Mouse (Mus musculus): ENCODE data around the gene Atrnl1. TPM values are rescaled to one million over a fixed set of nuclear protein-coding genes. Genes with fewer than 3 reads are reported as not detected.

Gene Atrnl1
- polyA plus RNA-seq, 1 experiment from 2014 or later, result 5.2 TPM

DNA sequence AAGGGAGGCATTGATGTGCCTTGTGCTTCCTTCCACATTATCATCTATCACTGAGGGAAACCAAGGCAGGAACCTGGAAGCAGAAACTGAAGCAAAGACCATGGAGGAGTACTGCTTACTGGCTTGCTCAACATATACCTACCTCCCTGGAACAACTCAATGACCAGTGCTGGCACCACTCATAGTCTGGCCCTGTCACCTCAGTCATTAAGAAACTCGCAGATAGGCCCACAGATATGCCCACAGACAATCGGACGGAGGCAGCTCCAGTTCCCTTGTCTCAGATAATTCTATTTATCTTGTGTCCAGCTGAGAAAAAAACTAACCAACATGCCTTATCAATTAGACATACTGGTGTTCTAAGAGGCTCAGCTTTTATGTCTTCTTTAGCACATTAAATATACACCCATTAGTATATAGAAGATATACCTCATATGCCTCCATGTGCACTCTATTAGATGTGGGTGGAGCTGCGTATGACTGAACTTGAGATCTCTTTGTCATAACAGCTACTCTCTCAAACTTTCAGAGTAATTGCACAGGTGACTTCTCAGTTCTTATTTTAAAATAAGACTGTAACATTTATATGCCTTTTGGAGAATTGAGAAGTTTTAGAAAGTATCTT lies 334.9 kb downstream of the Atrnl1 start:
- Histone ChIP-seq H3K4me1 (ENCODE audit: control insufficient read depth, insufficient read depth, low read length) (no peaks in the 10 kb centered on the region), H3K9ac (ENCODE audit: low read length) (no peak overlapping the region), H3K27me3 (ENCODE audit: control insufficient read depth, insufficient read depth, low read length) (no peaks in the 10 kb centered on the region), H3K27ac (replicated peaks; ENCODE audit: low read depth, low read length) (no peak overlapping the region), H3K4me3 (ENCODE audit: low read depth, low read length) (no peak overlapping the region), H3K9me3 (ENCODE audit: control insufficient read depth, low read length) (no peaks in the 10 kb centered on the region), H3K4me2 (ENCODE audit: low read depth, severe bottlenecking) (no peak overlapping the region), H3K36me3 (ENCODE audit: control insufficient read depth, insufficient read depth, low read length) (no peaks in the 10 kb centered on the region)
- 91% methylated on average over 4 of the region's 4 CpGs for whole genome bisulfite sequencing
- no peak for ATAC-seq (ENCODE audit: insufficient number of reproducible peaks, low FRiP score, low TSS enrichment, low read depth)
- DNase-seq (ENCODE audit: low spot score), result no peak

DNA sequence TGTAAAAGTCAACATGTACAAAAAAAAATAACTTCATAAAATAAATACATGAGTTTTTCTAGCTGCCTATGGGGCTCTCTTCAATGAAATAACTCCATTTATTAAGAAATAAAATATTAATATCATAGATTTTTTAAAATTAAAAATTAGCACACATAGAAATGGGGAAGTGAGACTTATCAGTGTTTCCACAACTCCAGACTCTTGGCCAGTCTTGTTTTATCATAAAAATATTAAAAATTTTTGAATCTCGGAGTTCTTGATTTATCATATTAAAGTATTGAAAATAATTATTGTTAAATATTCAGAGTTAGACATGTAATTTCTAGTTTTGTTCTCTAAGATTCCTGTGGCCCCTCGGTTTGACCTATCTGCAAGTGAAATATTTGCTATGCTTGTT lies 337.7 kb downstream of the Atrnl1 start:
- H3K4me2 ChIP-seq (ENCODE audit: low read depth, severe bottlenecking), result no peak overlapping the region
- no peak overlapping the region for H3K4me3 ChIP-seq (ENCODE audit: low read depth, low read length)
- no peaks in the 10 kb centered on the region for H3K4me1 ChIP-seq (ENCODE audit: control insufficient read depth, insufficient read depth, low read length)
- ATAC-seq (ENCODE audit: insufficient number of reproducible peaks, low FRiP score, low TSS enrichment, low read depth) (no peak), DNase-seq (ENCODE audit: low spot score) (no peak)
- H3K27ac ChIP-seq (replicated peaks; ENCODE audit: low read depth, low read length), result no peak overlapping the region
- H3K27me3 ChIP-seq (ENCODE audit: control insufficient read depth, insufficient read depth, low read length), result no peaks in the 10 kb centered on the region
- H3K9me3 ChIP-seq (ENCODE audit: control insufficient read depth, low read length), result no peaks in the 10 kb centered on the region
- no peaks in the 10 kb centered on the region for H3K36me3 ChIP-seq (ENCODE audit: control insufficient read depth, insufficient read depth, low read length)
- no peak overlapping the region for H3K9ac ChIP-seq (ENCODE audit: low read length)
- 92% methylated on average over 2 of the region's 2 CpGs for WGBS

DNA sequence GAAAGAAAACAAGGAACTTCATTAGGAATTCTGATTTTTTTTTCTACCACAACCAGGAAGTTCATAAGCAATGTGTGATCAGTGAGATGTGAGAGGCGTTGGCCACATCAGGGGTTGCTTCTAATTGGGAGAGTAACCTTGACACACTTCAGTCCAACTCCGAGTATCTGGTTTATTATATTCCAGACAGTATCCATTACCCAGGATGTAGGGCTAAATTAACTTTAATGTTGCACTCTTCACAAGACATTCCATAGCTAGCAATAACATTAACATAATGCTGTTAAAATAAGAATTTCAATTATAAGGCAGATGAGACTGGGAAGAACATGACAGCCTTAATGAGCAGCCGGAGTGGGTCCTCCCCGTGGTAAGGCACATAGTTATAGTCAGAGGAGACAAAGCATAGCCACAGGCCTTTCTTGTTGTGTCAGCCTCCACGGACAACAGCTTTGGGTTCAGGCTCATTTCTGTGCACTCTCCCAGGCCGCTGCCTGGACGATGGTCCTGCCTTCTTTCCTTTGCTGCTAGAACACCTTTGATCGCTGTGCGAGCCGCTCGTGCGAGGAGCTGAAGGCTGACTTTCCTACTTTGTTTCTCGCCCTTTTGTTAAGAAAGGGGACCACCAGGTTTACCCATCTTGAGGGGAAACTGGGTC lies 338.6 kb downstream of the Atrnl1 start:
- no peak for ATAC-seq (ENCODE audit: insufficient number of reproducible peaks, low FRiP score, low TSS enrichment, low read depth)
- WGBS, result 85% methylated on average over 13 of the region's 13 CpGs

DNA sequence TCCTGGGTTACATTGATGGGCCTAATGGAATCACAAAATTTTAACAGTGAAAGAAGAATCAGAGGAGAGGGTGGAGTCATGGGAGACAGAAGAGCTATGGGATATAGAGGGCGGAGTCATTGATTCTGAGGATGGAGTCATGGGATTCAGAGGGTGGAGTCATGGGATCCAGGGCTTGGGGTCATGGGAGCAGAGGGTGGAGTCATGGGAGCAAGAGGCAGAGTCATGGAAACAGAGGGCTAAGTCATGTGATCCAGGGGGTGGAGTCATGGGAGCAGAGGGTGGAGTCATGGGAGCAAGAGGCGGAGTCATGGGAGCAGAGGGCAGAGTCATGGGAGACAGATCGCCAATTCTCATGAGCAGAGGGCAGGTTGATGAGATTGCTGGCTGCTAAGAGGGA lies 343.3 kb downstream of the Atrnl1 start:
- 98% methylated on average over 3 of the region's 3 CpGs for WGBS
- Histone ChIP-seq H3K9ac (ENCODE audit: low read length) (no peak overlapping the region), H3K27ac (replicated peaks; ENCODE audit: low read depth, low read length) (no peak overlapping the region), H3K27me3 (ENCODE audit: control insufficient read depth, insufficient read depth, low read length) (no peaks in the 10 kb centered on the region), H3K36me3 (ENCODE audit: control insufficient read depth, insufficient read depth, low read length) (no peaks in the 10 kb centered on the region), H3K4me3 (ENCODE audit: low read depth, low read length) (no peak overlapping the region), H3K4me1 (ENCODE audit: control insufficient read depth, insufficient read depth, low read length) (no peaks in the 10 kb centered on the region), H3K9me3 (ENCODE audit: control insufficient read depth, low read length) (no peaks in the 10 kb centered on the region), H3K4me2 (ENCODE audit: low read depth, severe bottlenecking) (no peak overlapping the region)
- DNase-seq (ENCODE audit: low spot score) (peak; percentile 15), ATAC-seq (ENCODE audit: insufficient number of reproducible peaks, low FRiP score, low TSS enrichment, low read depth) (no peak)

More for the DNA sequence above, 338.6 kb downstream of the Atrnl1 start:
- no peak for DNase-seq (ENCODE audit: low spot score)
- Histone ChIP-seq H3K36me3 (ENCODE audit: control insufficient read depth, insufficient read depth, low read length) (no peaks in the 10 kb centered on the region), H3K9me3 (ENCODE audit: control insufficient read depth, low read length) (no peaks in the 10 kb centered on the region), H3K4me3 (ENCODE audit: low read depth, low read length) (no peak overlapping the region), H3K9ac (ENCODE audit: low read length) (no peak overlapping the region), H3K4me1 (ENCODE audit: control insufficient read depth, insufficient read depth, low read length) (no peaks in the 10 kb centered on the region), H3K27ac (replicated peaks; ENCODE audit: low read depth, low read length) (no peak overlapping the region), H3K27me3 (ENCODE audit: control insufficient read depth, insufficient read depth, low read length) (no peaks in the 10 kb centered on the region), H3K4me2 (ENCODE audit: low read depth, severe bottlenecking) (no peak overlapping the region)

DNA sequence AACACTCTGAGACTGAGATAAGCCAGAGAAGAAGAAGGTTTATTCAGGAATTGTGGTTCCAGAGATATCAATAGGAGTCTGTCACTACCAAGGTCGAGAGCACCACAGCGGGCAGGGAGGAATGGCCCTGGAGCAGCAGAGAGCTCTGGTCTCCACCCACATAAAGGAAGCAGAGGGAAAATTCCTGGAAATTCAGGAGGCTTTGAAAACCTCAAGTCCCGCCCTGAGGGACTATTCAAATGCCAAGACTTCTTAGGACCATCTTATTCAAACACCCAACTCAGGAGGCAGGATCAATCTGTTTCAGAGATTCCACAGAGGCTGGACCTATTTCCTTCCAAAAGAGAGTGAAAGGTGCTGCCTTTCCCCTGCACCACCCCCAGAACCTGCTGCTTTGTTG lies 345.6 kb downstream of the Atrnl1 start:
- no peak overlapping the region for H3K4me3 ChIP-seq (ENCODE audit: low read depth, low read length)
- H3K36me3 ChIP-seq (ENCODE audit: control insufficient read depth, insufficient read depth, low read length), result no peaks in the 10 kb centered on the region
- H3K27me3 ChIP-seq (ENCODE audit: control insufficient read depth, insufficient read depth, low read length), result no peaks in the 10 kb centered on the region
- ATAC-seq (ENCODE audit: insufficient number of reproducible peaks, low FRiP score, low TSS enrichment, low read depth) (no peak), DNase-seq (ENCODE audit: low spot score) (peak; percentile 11)
- no peak overlapping the region for H3K27ac ChIP-seq (replicated peaks; ENCODE audit: low read depth, low read length)
- no peak overlapping the region for H3K4me2 ChIP-seq (ENCODE audit: low read depth, severe bottlenecking)
- H3K9me3 ChIP-seq (ENCODE audit: control insufficient read depth, low read length), result no peaks in the 10 kb centered on the region
- H3K9ac ChIP-seq (ENCODE audit: low read length), result no peak overlapping the region
- WGBS, result 86% methylated on average over 3 of the region's 3 CpGs
- H3K4me1 ChIP-seq (ENCODE audit: control insufficient read depth, insufficient read depth, low read length), result no peaks in the 10 kb centered on the region

DNA sequence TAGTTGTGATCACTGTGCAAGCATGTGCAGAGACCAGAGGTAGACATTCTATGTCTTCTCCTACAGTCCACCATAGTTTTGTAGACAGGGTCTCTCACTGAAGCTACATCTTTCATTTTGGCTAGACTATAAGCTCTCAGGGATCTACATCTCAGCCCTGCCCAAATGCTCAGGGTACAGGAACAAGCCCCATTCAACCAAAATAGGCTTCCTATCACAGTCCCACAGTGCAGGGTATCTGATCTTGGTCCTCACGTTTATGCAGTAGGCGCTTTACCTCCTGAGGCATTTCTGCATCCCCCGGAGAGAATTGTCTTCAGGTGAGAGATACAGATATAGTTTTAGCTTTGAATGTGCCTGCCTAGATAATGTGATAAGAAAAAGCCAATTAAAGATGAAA lies 346.5 kb downstream of the Atrnl1 start:
- WGBS, result 93% methylated on average over 3 of the region's 3 CpGs
- peak; percentile 4 for DNase-seq (ENCODE audit: low spot score)

DNA sequence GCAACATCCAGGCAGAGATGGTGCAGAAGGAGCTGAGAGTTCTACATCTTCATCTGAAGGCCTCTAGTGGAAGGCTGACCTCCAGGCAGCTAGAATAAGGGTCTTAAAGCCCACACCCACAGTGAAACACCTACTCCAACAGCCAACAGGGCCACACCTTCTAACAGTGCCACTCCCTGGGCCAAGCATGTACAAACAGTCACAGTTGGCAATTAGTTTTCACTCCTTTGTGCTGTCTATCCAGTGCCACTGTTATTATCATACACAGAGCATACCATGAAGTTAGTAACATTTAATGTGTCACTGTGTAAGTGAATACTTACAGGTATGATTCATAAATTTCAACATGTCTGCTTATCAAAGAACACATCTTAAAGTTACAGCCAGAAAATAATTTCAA lies 347.3 kb downstream of the Atrnl1 start:
- Histone ChIP-seq H3K27ac (replicated peaks; ENCODE audit: low read depth, low read length) (no peak overlapping the region), H3K4me3 (ENCODE audit: low read depth, low read length) (no peak overlapping the region), H3K4me1 (ENCODE audit: control insufficient read depth, insufficient read depth, low read length) (no peaks in the 10 kb centered on the region), H3K9ac (ENCODE audit: low read length) (no peak overlapping the region), H3K4me2 (ENCODE audit: low read depth, severe bottlenecking) (no peak overlapping the region), H3K9me3 (ENCODE audit: control insufficient read depth, low read length) (no peaks in the 10 kb centered on the region), H3K36me3 (ENCODE audit: control insufficient read depth, insufficient read depth, low read length) (no peaks in the 10 kb centered on the region), H3K27me3 (ENCODE audit: control insufficient read depth, insufficient read depth, low read length) (no peaks in the 10 kb centered on the region)
- ATAC-seq (ENCODE audit: insufficient number of reproducible peaks, low FRiP score, low TSS enrichment, low read depth), result no peak
- DNase-seq (ENCODE audit: low spot score), result no peak

More for the DNA sequence above, 346.5 kb downstream of the Atrnl1 start:
- Histone ChIP-seq H3K9ac (ENCODE audit: low read length) (no peak overlapping the region), H3K27me3 (ENCODE audit: control insufficient read depth, insufficient read depth, low read length) (no peaks in the 10 kb centered on the region), H3K4me2 (ENCODE audit: low read depth, severe bottlenecking) (no peak overlapping the region), H3K4me1 (ENCODE audit: control insufficient read depth, insufficient read depth, low read length) (no peaks in the 10 kb centered on the region), H3K36me3 (ENCODE audit: control insufficient read depth, insufficient read depth, low read length) (no peaks in the 10 kb centered on the region), H3K4me3 (ENCODE audit: low read depth, low read length) (no peak overlapping the region), H3K27ac (replicated peaks; ENCODE audit: low read depth, low read length) (no peak overlapping the region), H3K9me3 (ENCODE audit: control insufficient read depth, low read length) (no peaks in the 10 kb centered on the region)
- no peak for ATAC-seq (ENCODE audit: insufficient number of reproducible peaks, low FRiP score, low TSS enrichment, low read depth)

DNA sequence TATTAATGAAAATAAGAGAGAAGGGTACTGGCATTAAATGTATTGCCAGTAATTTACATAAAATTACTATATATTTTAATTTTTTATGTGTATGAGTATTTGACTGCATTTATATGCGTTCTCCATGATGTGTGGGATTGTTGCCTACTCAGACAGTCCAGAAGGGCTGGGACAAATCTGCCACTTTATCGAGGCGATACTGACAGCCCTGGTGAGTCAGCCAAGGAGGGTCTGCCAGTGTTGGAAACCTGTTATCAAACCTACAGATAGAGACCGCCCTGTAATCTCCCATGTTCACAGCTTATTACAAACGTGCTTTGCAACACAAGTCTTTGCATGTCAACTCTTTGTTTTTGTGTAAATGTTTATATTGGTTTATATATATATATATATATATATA lies 347.9 kb downstream of the Atrnl1 start:
- Histone ChIP-seq H3K4me3 (ENCODE audit: low read depth, low read length) (no peak overlapping the region), H3K4me1 (ENCODE audit: control insufficient read depth, insufficient read depth, low read length) (no peaks in the 10 kb centered on the region), H3K27me3 (ENCODE audit: control insufficient read depth, insufficient read depth, low read length) (no peaks in the 10 kb centered on the region), H3K27ac (replicated peaks; ENCODE audit: low read depth, low read length) (no peak overlapping the region), H3K4me2 (ENCODE audit: low read depth, severe bottlenecking) (no peak overlapping the region), H3K36me3 (ENCODE audit: control insufficient read depth, insufficient read depth, low read length) (no peaks in the 10 kb centered on the region), H3K9ac (ENCODE audit: low read length) (no peak overlapping the region), H3K9me3 (ENCODE audit: control insufficient read depth, low read length) (no peaks in the 10 kb centered on the region)
- ATAC-seq (ENCODE audit: insufficient number of reproducible peaks, low FRiP score, low TSS enrichment, low read depth) (no peak), DNase-seq (ENCODE audit: low spot score) (no peak)
- 90% methylated on average over 5 of the region's 5 CpGs for WGBS

DNA sequence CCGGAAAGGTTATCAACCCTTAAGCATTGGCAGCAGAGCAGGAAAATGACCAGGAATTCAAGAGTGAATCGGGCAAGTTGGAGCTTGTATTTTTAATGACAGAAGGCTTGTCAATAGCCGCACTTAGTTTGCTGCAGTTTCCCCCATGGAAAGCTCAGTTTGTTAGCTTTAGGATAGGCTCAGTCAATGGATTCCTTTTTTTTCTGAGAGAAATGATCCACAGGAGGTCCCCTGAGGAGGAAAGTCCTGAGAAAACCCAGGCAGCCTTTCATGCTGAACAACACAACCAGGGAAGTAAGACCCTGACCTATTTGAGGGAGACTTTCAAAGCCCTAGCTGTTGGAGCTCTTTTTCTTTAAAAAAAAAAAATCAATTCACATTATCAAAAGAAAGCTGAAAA lies 350.5 kb downstream of the Atrnl1 start:
- H3K4me1 ChIP-seq (ENCODE audit: control insufficient read depth, insufficient read depth, low read length), result no peaks in the 10 kb centered on the region
- H3K9ac ChIP-seq (ENCODE audit: low read length), result no peak overlapping the region
- ATAC-seq (ENCODE audit: insufficient number of reproducible peaks, low FRiP score, low TSS enrichment, low read depth) (no peak), DNase-seq (ENCODE audit: low spot score) (no peak)
- no peak overlapping the region for H3K27ac ChIP-seq (replicated peaks; ENCODE audit: low read depth, low read length)
- H3K9me3 ChIP-seq (ENCODE audit: control insufficient read depth, low read length), result no peaks in the 10 kb centered on the region
- no peaks in the 10 kb centered on the region for H3K27me3 ChIP-seq (ENCODE audit: control insufficient read depth, insufficient read depth, low read length)
- 87% methylated on average over 3 of the region's 3 CpGs for WGBS
- H3K36me3 ChIP-seq (ENCODE audit: control insufficient read depth, insufficient read depth, low read length), result no peaks in the 10 kb centered on the region
- H3K4me2 ChIP-seq (ENCODE audit: low read depth, severe bottlenecking), result no peak overlapping the region
- H3K4me3 ChIP-seq (ENCODE audit: low read depth, low read length), result no peak overlapping the region

All from limb, embryonic 11.5 days (tissue).